Mouse (Mus musculus) C2C12 (cell line): Measurements from ENCODE around the gene Pole3.

Experiments used
- CEBPB ChIP-seq: IDR thresholded peaks from one replicate; pipeline ENCODE4 v1.6.1; 2011; ENCODE audit warnings: low read depth, mild to moderate bottlenecking, control low read depth, moderate library complexity
- CTCF ChIP-seq: IDR thresholded peaks from one replicate; pipeline ENCODE4 v1.5.1; 2011; ENCODE audit not compliant: control insufficient read depth, insufficient read depth, insufficient read length
- MAX ChIP-seq: IDR thresholded peaks from one replicate; pipeline ENCODE4 v1.6.1; 2011; ENCODE audit warnings: mild to moderate bottlenecking, control low read depth
- USF1 ChIP-seq: IDR thresholded peaks from one replicate; pipeline ENCODE4 v1.6.1; 2011; ENCODE audit warnings: low read depth, mild to moderate bottlenecking, control low read depth, moderate library complexity

GRCm38 (mm10) chr4:62561630-62562001 is 36.7 kb upstream of the Pole3 start:
- TF ChIP-seq CTCF (no peak), USF1 (no peak), MAX (no peak), CEBPB (no peak)
